Mouse (Mus musculus) testis, adult 2 months (tissue): ENCODE data around the gene Adora3.

ENCODE experiments used
- CTCF ChIP-seq: fragments of 200-500 bp; IDR thresholded peaks from 2 replicates; pipeline ENCODE4 v1.5.1; 2012; ENCODE audit warnings: low read depth, mild to moderate bottlenecking, inconsistent platforms, low read length, moderate library complexity; ENCODE audit not compliant: control insufficient read depth, insufficient read depth, insufficient replicate concordance
- POLR2A ChIP-seq: fragments of 200-500 bp; IDR thresholded peaks from 2 replicates; pipeline ENCODE4 v1.6.1; 2012; ENCODE audit warnings: low read depth, mild to moderate bottlenecking, inconsistent platforms, low read length, moderate library complexity; ENCODE audit not compliant: control insufficient read depth

GRCm38 (mm10) chr3:105915281-105915680 lies 44.6 kb downstream of the Adora3 start:
- TF ChIP-seq CTCF (no peak), POLR2A (no peak)
